Mouse (Mus musculus) intestine, embryonic 15.5 days (tissue): ENCODE results near the gene Tex14. TPM values are rescaled to one million over a fixed set of nuclear protein-coding genes. Genes with fewer than 3 reads are reported as not detected.
A peak's percentile ranks its signal among the peaks of the same experiment; 100 is the strongest.

Source experiments
- ATAC-seq: fragments of 200-750 bp; cut with Nextera tagmentation; 2 replicates; pipeline ENCODE4 v1.8.0; 2017; ENCODE audit warnings: moderate TSS enrichment, moderate library complexity
- H3K27ac ChIP-seq: fragments of 300-500 bp; sonication (generic); 2 replicates; pipeline ENCODE4 v1.5.1; 2015; ENCODE audit warnings: mild to moderate bottlenecking, inconsistent platforms
- H3K27me3 ChIP-seq: fragments of 300-500 bp; sonication (generic); replicated peaks from 2 replicates; pipeline ENCODE4 v1.6.1; 2015; ENCODE audit warnings: inconsistent platforms
- H3K36me3 ChIP-seq: fragments of 300-500 bp; sonication (generic); 2 replicates; pipeline ENCODE4 v1.6.1; 2015; ENCODE audit warnings: inconsistent platforms
- H3K4me1 ChIP-seq: fragments of 300-500 bp; sonication (generic); replicated peaks from 2 replicates; pipeline ENCODE4 v1.6.1; 2015; ENCODE audit warnings: inconsistent platforms
- H3K4me2 ChIP-seq: fragments of 300-500 bp; sonication (generic); replicated peaks from 2 replicates; pipeline ENCODE4 v1.6.1; 2015; ENCODE audit warnings: mild to moderate bottlenecking, inconsistent platforms
- H3K4me3 ChIP-seq: fragments of 300-500 bp; sonication (generic); replicated peaks from 2 replicates; pipeline ENCODE4 v1.5.1; 2015; ENCODE audit warnings: inconsistent platforms
- H3K9ac ChIP-seq: fragments of 300-500 bp; sonication (generic); 2 replicates; pipeline ENCODE4 v1.6.1; 2015; ENCODE audit warnings: inconsistent platforms
- H3K9me3 ChIP-seq: fragments of 300-500 bp; sonication (generic); 2 replicates; pipeline ENCODE4 v1.6.1; 2016; ENCODE audit warnings: inconsistent platforms
- WGBS: fragments of 180-500 bp; shearing (Covaris S2); methylation state at CpG from one replicate; pipeline ENCODE4 v1.1.7; 2015; 5-methylcytosine and 5-hydroxymethylcytosine counted together
- polyA plus RNA-seq: library from polyadenylated mRNA; unstranded; fragments of >200 nt; fragmentation: Nextera tagmentation; extraction: Ambion mirVana; gene quantifications from 2 replicates; pipeline ENCODE4 v1.2.1, GENCODE M21; 2015

Gene Tex14
- polyA plus RNA-seq, 1 experiment from 2014 or later: 0.96 TPM

DNA sequence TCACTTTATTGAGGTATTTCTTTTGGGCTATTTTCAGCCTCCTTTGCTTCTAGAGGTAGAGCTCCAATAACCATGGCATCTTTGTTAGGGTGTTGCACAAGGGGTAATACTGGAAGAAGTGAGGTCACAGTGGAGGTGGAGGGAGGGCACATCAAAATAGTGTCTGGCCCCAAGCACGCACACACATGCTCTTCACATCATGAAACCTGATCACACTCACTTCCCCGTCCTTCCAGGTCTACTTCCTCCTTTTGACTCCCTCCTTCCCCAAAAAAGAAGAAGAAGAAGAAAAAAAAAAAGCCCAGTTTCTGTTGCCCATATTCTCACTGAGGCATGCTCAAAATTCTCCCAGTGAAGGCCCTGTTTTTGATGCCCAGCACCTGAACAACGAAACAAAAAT lies 122.5 kb downstream of the Tex14 start:
- no peak for ATAC-seq
- no peaks in the 10 kb centered on the region for H3K4me1 ChIP-seq
- no peak overlapping the region for H3K4me2 ChIP-seq
- 81% methylated on average over 3 of the region's 3 CpGs for WGBS
- no peak overlapping the region for H3K9ac ChIP-seq
- H3K9me3 ChIP-seq: no peaks in the 10 kb centered on the region
- no peak overlapping the region for H3K27ac ChIP-seq
- no peaks in the 10 kb centered on the region for H3K36me3 ChIP-seq
- H3K27me3 ChIP-seq: no peaks in the 10 kb centered on the region
- no peak overlapping the region for H3K4me3 ChIP-seq

DNA sequence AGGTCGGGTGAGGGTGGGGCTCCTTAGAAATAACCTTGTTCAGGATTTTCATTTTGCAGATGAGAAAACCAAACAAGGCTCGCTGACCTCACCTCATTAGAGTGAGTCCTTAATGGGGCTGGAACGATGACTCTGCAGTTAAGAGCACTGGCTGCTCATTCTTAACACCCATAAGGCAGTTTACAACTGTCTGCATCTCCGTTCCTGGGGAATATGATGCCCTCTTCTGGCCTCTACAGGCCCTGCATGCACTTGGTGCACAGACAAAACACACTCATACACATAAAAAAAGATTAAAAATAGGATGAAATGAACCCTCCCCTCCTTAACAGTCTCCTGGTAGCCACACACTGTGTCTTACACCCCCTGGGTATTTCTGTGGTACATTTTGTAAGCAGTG lies 123.1 kb downstream of the Tex14 start:
- no peak overlapping the region for H3K9ac ChIP-seq
- H3K36me3 ChIP-seq: no peaks in the 10 kb centered on the region
- no peak overlapping the region for H3K27ac ChIP-seq
- H3K4me3 ChIP-seq: no peak overlapping the region
- H3K4me2 ChIP-seq: no peak overlapping the region
- H3K27me3 ChIP-seq: no peaks in the 10 kb centered on the region
- 52% methylated on average over 4 of the region's 4 CpGs for WGBS
- no peaks in the 10 kb centered on the region for H3K9me3 ChIP-seq
- H3K4me1 ChIP-seq: no peaks in the 10 kb centered on the region
- ATAC-seq: no peak

DNA sequence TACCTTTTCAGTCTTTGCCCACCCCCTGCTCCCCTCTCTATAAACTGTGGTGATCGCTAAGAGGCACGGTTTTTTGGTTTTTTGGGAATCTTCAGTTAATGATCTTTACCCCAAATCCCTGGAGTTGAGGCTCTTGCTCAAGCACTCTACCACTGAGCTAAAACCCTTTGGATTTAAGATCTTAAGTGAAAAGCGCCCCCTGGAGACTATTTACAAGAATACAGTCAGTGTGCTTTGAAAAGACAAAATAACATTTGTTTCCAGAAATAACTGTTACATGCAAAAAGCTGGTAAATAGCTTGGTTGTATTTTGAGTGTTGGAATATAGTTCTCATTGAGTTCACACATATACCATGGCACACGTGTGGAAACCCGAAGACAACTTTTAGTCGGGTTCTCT lies 126.8 kb downstream of the Tex14 start:
- WGBS: 56% methylated on average over 6 of the region's 6 CpGs

DNA sequence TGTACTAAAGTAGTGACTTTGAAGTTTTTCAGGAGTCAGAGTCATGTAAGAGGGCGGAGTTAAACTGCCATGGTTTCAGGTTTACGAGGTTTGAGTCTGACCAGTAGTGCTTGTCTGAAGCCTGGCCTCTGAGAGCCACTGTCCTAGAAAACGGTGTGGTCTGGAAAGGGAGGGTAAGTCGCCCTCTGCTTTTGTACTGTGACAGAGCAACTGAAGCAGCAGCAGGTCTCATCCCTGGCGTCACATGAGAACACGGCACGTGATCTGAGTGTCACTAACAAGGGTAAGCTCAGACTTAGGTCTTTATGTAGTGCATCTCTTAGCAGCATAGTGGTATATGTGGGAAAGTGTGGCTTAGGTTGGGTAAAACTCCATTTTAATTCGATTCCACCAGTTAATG lies 137.4 kb downstream of the Tex14 start:
- Histone ChIP-seq H3K27ac (no peak overlapping the region), H3K9me3 (no peaks in the 10 kb centered on the region)
- 40% methylated on average over 8 of the region's 8 CpGs for WGBS

More for the DNA sequence above, 126.8 kb downstream of the Tex14 start:
- H3K36me3 ChIP-seq: no peaks in the 10 kb centered on the region
- no peak overlapping the region for H3K4me3 ChIP-seq
- no peaks in the 10 kb centered on the region for H3K9me3 ChIP-seq
- no peaks in the 10 kb centered on the region for H3K4me1 ChIP-seq
- H3K4me2 ChIP-seq: no peak overlapping the region
- H3K27ac ChIP-seq: no peak overlapping the region
- H3K9ac ChIP-seq: no peak overlapping the region
- no peak for ATAC-seq
- no peaks in the 10 kb centered on the region for H3K27me3 ChIP-seq

DNA sequence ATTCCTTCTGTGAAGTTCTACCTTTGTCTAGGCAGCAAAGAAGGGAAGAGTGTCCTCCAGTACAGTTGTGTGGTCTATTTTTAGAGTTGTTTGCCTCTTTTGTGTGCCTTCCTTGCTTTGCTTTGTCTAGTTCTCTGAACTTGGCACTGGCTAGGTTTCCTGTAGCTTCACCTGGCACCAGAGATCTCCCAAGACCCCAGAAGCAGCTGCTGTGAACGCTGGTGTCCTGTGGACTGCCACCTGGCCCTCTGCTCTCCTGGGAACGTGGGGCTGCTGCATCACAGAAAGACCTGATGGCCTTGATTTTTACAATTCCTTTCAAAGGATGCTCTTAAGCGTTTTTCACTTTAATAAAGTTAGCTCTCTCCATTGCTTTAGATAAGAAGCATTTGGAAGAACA lies 138.0 kb downstream of the Tex14 start:
- no peak overlapping the region for H3K27ac ChIP-seq
- H3K4me1 ChIP-seq: no peaks in the 10 kb centered on the region
- WGBS: 48% methylated on average over 3 of the region's 3 CpGs

More for the DNA sequence above, 137.4 kb downstream of the Tex14 start:
- no peak overlapping the region for H3K4me3 ChIP-seq
- no peak overlapping the region for H3K9ac ChIP-seq
- no peaks in the 10 kb centered on the region for H3K27me3 ChIP-seq
- no peaks in the 10 kb centered on the region for H3K36me3 ChIP-seq
- H3K4me1 ChIP-seq: no peaks in the 10 kb centered on the region
- ATAC-seq: no peak
- no peak overlapping the region for H3K4me2 ChIP-seq

DNA sequence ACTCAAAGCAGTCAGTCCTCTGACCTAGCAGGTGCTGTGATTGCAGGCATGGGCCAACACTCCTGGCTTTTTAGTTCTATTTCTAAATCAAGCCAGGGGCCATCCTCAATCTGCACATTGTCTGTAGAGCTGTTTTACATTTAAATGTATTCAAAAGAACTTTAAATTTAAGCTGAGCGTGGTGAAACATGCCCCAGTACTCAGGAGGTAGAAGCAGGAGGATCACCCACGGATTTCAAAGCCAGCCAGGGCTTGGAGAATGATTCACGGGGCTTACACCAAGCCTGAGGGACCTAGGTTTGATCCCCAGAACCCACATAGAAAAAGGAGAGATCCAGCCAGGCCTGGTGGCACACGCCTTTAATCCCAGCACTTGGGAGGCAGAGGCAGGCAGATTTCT lies 148.5 kb downstream of the Tex14 start:
- WGBS: 81% methylated on average over 4 of the region's 4 CpGs
- H3K9me3 ChIP-seq: no peaks in the 10 kb centered on the region
- no peak overlapping the region for H3K9ac ChIP-seq
- no peaks in the 10 kb centered on the region for H3K27me3 ChIP-seq
- peaks cover 9% of the 10 kb centered on the region for H3K4me1 ChIP-seq
- H3K27ac ChIP-seq: no peak overlapping the region
- H3K36me3 ChIP-seq: no peaks in the 10 kb centered on the region
- no peak overlapping the region for H3K4me2 ChIP-seq
- no peak for ATAC-seq
- no peak overlapping the region for H3K4me3 ChIP-seq

More for the DNA sequence above, 138.0 kb downstream of the Tex14 start:
- Histone ChIP-seq H3K36me3 (no peaks in the 10 kb centered on the region), H3K9ac (no peak overlapping the region), H3K4me3 (no peak overlapping the region), H3K9me3 (no peaks in the 10 kb centered on the region), H3K4me2 (no peak overlapping the region), H3K27me3 (no peaks in the 10 kb centered on the region)
- ATAC-seq: no peak

DNA sequence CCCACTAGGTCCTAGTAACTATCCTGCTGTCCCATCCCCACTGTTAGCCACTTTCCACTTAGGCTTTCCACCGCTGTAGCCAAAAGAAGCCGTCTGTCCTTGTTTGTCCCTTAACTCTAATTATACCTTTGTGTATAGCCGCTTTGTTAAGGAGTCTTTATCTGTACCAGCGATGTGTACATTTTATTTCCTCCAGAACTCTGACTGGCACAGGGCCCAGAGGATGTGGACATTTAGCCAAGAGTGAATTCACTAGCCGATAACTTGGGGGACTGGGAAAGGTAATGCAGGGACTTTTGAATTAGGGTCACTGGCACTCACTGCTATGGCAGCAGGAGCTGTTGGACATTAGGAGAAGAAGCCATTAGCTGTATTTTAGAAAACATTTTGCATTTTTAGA lies 149.5 kb downstream of the Tex14 start:
- no peak overlapping the region for H3K4me2 ChIP-seq
- peaks cover 9% of the 10 kb centered on the region for H3K4me1 ChIP-seq
- no peaks in the 10 kb centered on the region for H3K27me3 ChIP-seq
- H3K4me3 ChIP-seq: no peak overlapping the region
- 32% methylated on average over 5 of the region's 5 CpGs for WGBS
- no peak for ATAC-seq
- no peak overlapping the region for H3K9ac ChIP-seq
- peak overlapping the region; percentile 25; the same call in 1 of the 2 replicates for H3K27ac ChIP-seq
- no peaks in the 10 kb centered on the region for H3K9me3 ChIP-seq
- no peaks in the 10 kb centered on the region for H3K36me3 ChIP-seq

DNA sequence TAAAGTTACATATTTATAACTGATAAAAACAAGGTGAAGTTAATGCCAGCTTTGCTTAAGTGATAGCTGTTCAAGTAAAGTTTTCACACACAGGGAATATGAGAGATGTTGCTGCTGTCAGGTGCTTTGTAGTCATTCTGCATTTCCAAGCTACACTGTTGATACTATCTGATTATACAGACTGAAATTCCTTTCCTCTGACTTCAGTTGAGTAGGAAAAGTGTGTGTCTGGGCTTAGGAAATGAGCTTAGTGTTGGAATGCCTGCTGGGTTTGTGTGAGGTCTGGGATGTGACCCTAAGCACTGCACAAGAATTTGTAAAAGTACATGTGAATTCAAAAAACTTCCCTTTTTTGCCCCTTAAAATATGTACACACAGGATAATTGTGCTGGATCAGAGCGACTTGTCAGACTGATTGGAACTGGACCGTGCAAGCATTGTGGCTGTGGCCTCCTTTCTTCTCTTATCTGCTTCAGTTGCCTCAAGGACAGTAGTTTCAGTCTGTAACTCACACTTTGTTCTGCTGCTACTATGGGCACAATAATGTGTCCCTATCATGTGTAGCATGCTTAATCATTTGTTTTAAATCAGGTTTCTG lies 150.3 kb downstream of the Tex14 start:
- 14% methylated on average over 2 of the region's 2 CpGs for WGBS
- Histone ChIP-seq H3K36me3 (no peaks in the 10 kb centered on the region), H3K9ac (no peak overlapping the region), H3K4me2 (no peak overlapping the region), H3K4me3 (no peak overlapping the region), H3K27me3 (no peaks in the 10 kb centered on the region), H3K27ac (peak overlapping the region; percentile 75), H3K9me3 (no peaks in the 10 kb centered on the region), H3K4me1 (peaks cover 9% of the 10 kb centered on the region)
- ATAC-seq: peak; percentile 39; the same call in 1 of the 2 replicates

DNA sequence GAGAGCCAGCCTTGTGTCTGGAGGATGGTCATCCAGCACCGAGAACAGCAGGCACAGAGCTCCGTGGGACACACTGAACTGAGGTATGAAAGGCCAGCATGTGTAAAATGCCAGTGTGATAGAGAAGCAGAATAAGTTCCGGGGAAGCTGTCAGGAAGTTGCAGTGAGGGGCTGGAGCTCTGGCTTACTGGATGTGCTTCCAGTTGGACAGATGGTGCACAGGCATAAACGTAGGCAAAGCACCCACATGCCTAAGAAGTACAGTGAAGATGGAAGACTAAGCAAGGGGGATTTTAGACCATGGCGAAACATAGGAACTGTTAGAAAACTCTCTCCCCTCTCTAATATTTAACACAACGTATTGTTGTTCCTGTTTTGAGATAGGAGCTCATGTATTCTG lies 156.3 kb downstream of the Tex14 start:
- Histone ChIP-seq H3K9ac (no peak overlapping the region), H3K4me3 (no peak overlapping the region), H3K4me1 (no peaks in the 10 kb centered on the region), H3K36me3 (no peaks in the 10 kb centered on the region), H3K9me3 (no peaks in the 10 kb centered on the region), H3K27me3 (no peaks in the 10 kb centered on the region), H3K27ac (no peak overlapping the region), H3K4me2 (no peak overlapping the region)
- WGBS: 53% methylated on average over 6 of the region's 6 CpGs
- ATAC-seq: no peak

DNA sequence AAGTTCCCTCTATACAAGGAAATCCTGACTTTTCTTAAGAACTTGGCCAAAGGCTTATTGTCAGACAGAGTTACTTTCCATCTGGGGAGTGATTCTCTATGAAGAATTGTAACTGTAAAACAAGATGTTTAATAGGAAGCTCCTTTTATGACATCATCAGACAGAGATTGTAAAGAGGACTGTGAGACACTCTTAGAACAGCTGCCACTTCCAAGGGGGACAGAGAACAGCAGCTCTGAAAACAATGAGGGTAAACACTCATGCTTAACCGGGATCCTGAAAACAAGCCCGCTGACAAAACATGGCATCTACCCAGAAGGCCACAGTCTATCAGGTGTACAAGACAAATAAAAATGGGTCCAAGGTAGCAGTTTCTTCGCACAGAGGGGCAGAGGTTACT lies 161.6 kb downstream of the Tex14 start, which contains the start of gene Gm11492:
Gm11492 (plus strand) TSS at position 153 of the 400 bp plus-strand sequence.
- no peak for ATAC-seq
- no peak within 1 kb of the TSS for H3K9ac ChIP-seq
- no peaks in the 10 kb centered on the region for H3K4me1 ChIP-seq
- H3K9me3 ChIP-seq: no peaks in the 10 kb centered on the region
- H3K27ac ChIP-seq: no peak within 1 kb of the TSS
- no peaks in the 10 kb centered on the region for H3K27me3 ChIP-seq
- no peaks in the 10 kb centered on the region for H3K36me3 ChIP-seq
- no peak within 1 kb of the TSS for H3K4me3 ChIP-seq
- no peak within 1 kb of the TSS for H3K4me2 ChIP-seq
- 68% methylated on average over 3 of the region's 3 CpGs for WGBS

DNA sequence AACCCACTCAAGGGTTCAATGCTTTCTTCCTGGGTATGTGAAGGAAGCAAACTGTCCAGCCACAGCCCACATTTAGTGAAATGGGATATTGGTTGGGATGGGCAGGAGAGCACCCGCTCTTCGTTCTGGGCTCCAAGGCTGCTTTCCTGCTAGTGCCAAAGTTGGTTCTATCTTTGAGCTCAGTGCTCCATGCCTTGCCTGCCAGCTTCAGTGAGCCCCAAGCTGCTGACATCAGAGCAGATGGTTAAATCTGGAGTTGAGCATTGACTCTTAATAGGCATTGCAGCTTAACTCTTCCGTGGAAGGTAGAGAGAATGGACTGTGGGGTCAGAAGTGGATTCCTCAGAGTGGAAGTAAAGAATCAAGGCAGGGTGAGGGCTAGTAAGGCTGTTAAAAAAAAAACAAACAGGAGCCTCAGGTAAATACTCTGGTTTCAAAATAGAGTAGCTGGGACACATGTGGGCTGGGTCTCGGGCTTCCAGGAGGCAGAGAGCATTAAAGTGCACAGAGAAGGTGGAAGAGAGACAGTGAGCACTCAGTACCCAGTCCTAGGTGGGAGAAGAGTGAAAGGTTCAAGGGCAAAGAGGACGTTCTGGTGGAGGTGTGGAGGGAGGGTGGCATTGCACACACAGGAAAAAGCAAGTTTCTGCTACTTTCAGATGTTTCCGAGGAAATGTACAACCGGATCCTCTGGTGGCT lies 163.5 kb downstream of the Tex14 start, which contains the start of gene Sept4:
Sept4 (plus strand) TSS at position 649 of the 699 bp plus-strand sequence.
- 79% methylated on average over 7 of the region's 7 CpGs for WGBS
- Histone ChIP-seq H3K9me3 (no peaks in the 10 kb centered on the region), H3K4me2 (no peak within 1 kb of the TSS), H3K27me3 (no peaks in the 10 kb centered on the region), H3K27ac (no peak within 1 kb of the TSS), H3K36me3 (no peaks in the 10 kb centered on the region), H3K4me3 (no peak within 1 kb of the TSS), H3K4me1 (no peaks in the 10 kb centered on the region), H3K9ac (no peak within 1 kb of the TSS)
- no peak for ATAC-seq

DNA sequence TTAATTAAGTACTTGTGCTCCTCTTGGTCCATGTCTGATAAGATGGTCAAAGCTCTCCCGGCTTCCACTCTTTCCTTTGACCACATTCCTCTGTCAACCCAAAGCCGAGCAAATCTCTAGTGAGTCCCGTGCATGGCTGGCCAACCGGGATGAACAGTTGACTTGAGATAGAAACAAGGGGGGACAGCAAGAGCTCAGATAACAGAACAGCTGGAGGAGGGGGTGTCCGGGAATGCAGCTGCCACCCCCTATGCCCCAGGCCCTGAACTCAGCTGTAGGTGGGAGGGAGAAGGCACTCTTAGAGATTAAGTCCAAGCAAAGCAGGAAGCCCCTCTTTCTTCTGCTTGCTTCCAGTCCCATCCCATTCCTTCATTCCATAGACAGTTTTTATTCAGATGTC lies 165.9 kb downstream of the Tex14 start:
- Histone ChIP-seq H3K36me3 (no peaks in the 10 kb centered on the region), H3K9me3 (no peaks in the 10 kb centered on the region), H3K4me2 (no peak overlapping the region), H3K4me1 (0 out of 2 replicates have a peak, but pooled peaks cover 4% of the 10 kb centered on the region), H3K27me3 (no peaks in the 10 kb centered on the region), H3K9ac (no peak overlapping the region), H3K27ac (no peak overlapping the region), H3K4me3 (no peak overlapping the region)
- ATAC-seq: no peak
- WGBS: 67% methylated on average over 5 of the region's 5 CpGs
